Mouse (Mus musculus) B cell, adult 67 days (primary cell): ENCODE results near the gene Rilpl1. TPM values are rescaled to one million over a fixed set of nuclear protein-coding genes. Genes with fewer than 3 reads are reported as not detected.

Experiments used
- total RNA-seq, 2 experiments: library from RNA; stranded (reverse); gene quantifications; 4 replicates each; pipeline ENCODE4 v1.2.4; 2023

The Rilpl1 gene
- 1 to 10 TPM; 2.1 to 2.5 TPM for total RNA-seq

GRCm38 (mm10) chr5:124530655-124531582 lies at the start of gene Rilpl1:
Gene Rilpl1, minus strand, starts transcription at chr5:124531391.

GRCm38 (mm10) chr5:124578633-124579317 lies 47.6 kb upstream of the Rilpl1 start, which contains the start of the genes Eif2b1 and Gtf2h3:
Gene Eif2b1, minus strand, starts transcription at chr5:124579131.
Gene Gtf2h3, plus strand, starts transcription at chr5:124579140.

GRCm38 (mm10) chr5:124552558-124553307 lies 21.5 kb upstream of the Rilpl1 start, which contains the start of gene Ddx55:
Gene Ddx55, plus strand, starts transcription at chr5:124552864.

GRCm38 (mm10) chr5:124540383-124540786 lies 9.2 kb upstream of the Rilpl1 start, which contains the start of gene Tmed2:
Gene Tmed2, plus strand, starts transcription at chr5:124540695.

GRCm38 (mm10) chr5:124482966-124483654 lies 48.1 kb downstream of the Rilpl1 start, which contains the start of gene Snrnp35:
Gene Snrnp35, plus strand, starts transcription at chr5:124483134.

Other genes starting within 250 kb of the Rilpl1 start
- 10 to 100 TPM; 32.5 to 33.4 TPM for gene Mphosph9, start 203.4 kb downstream of the Rilpl1 start, total RNA-seq
- gene 2810006K23Rik, start 203.3 kb downstream of the Rilpl1 start, total RNA-seq = 1 to 10 TPM; 7.6 to 9.1 TPM
- gene Cdk2ap1, start 168.3 kb downstream of the Rilpl1 start, total RNA-seq = 100 to 1,000 TPM; 117 to 124 TPM
- gene Sbno1, start 105.4 kb downstream of the Rilpl1 start, total RNA-seq = 100 to 1,000 TPM; 222 to 225 TPM
- gene Kmt5a, start 91.5 kb downstream of the Rilpl1 start, total RNA-seq = 10 to 100 TPM; 59.4 to 60.1 TPM
- 100 to 1,000 TPM; 130 to 175 TPM for gene Rilpl2, start 53.0 kb downstream of the Rilpl1 start, total RNA-seq
- 10 to 100 TPM; 18.8 to 21.7 TPM for gene Snrnp35, start 48.3 kb downstream of the Rilpl1 start, total RNA-seq
- 100 to 1,000 TPM; 103 to 111 TPM for gene Tmed2, start 9.3 kb upstream of the Rilpl1 start, total RNA-seq
- gene Ddx55, start 21.5 kb upstream of the Rilpl1 start, total RNA-seq = 10 to 100 TPM; 42.3 to 42.4 TPM
- gene Eif2b1, start 47.7 kb upstream of the Rilpl1 start, total RNA-seq = 10 to 100 TPM; 31.0 to 31.2 TPM
- gene Gtf2h3, start 47.7 kb upstream of the Rilpl1 start, total RNA-seq = 10 to 100 TPM; 36.4 to 49.6 TPM
- 10 to 100 TPM; 54.6 to 61.2 TPM for gene Atp6v0a2, start 97.2 kb upstream of the Rilpl1 start, total RNA-seq
- not detected for gene Dnah10, start 193.7 kb upstream of the Rilpl1 start, total RNA-seq